ENCODE assay signal across 8 mouse cellular contexts in genomic region chr6:52259811-52260261, GRCm38 (mm10). TPM values are rescaled to one million over a fixed set of nuclear protein-coding genes. Genes with fewer than 3 reads are reported as not detected.
DNase-seq lines count a peak whose midpoint lies in the region; ATAC-seq lines count a peak whose summit lies in the region.

No protein-coding gene starts in this region.

- H3K36me3 ChIP-seq in heart, embryonic 10.5 days: no peaks in the 10 kb centered on the region
- H3K36me3 ChIP-seq in liver, embryonic 15.5 days (replicated peaks): no peaks in the 10 kb centered on the region

- intact Hi-C loops in heart, postnatal 25 days (cut with DNase I): loop anchor here (5.0 to 10.0 kb wide), 4 partner anchors 55 to 882 kb away; partner anchors contain the start of gene Evx1

- H3K9me3 ChIP-seq in heart, embryonic 10.5 days: no peaks in the 10 kb centered on the region
- H3K9me3 ChIP-seq in liver, embryonic 15.5 days (replicated peaks): no peaks in the 10 kb centered on the region

- H3K4me3 ChIP-seq in heart, embryonic 10.5 days: peak overlapping the region; percentile 58
- H3K4me3 ChIP-seq in liver, embryonic 15.5 days (replicated peaks): 0 out of 2 replicates have a peak overlapping the region, but pooled peaks have one; percentile 14

- DNase-seq in heart, embryonic 10.5 days (ENCODE audit: low spot score): peak; percentile 77
- no peak for DNase-seq in heart, postnatal 25 days (ENCODE audit: low spot score)
- DNase-seq in thymus, postnatal 14 days: no peak
- DNase-seq in frontal cortex, adult 2 months (ENCODE audit: extremely low spot score in 1 of 2, low spot score in 1 of 2): no peak

- peaks cover 98% of the 10 kb centered on the region for H3K27me3 ChIP-seq in heart, embryonic 10.5 days (ENCODE audit: insufficient read depth, poor library complexity, severe bottlenecking)
- H3K27me3 ChIP-seq in liver, embryonic 15.5 days: peaks cover 98% of the 10 kb centered on the region

- H3K4me2 ChIP-seq in liver, embryonic 15.5 days: peak overlapping the region; percentile 62

- WGBS in heart, embryonic 10.5 days: under 1% methylated on average over 37 of the region's 39 CpGs
- 2% methylated on average over 36 of the region's 39 CpGs for WGBS in liver, embryonic 15.5 days (ENCODE audit: insufficient replicate concordance)

- peaks cover 14% of the 10 kb centered on the region for H3K4me1 ChIP-seq in heart, embryonic 10.5 days
- peaks cover 5% of the 10 kb centered on the region; the same call in 1 of the 2 replicates for H3K4me1 ChIP-seq in liver, embryonic 15.5 days (replicated peaks)

- ATAC-seq in CD4-positive, CD25-positive, alpha-beta regulatory T cell, adult 4 months: peak; percentile 13
- 0 out of 2 replicates have a peak, but pooled peaks have one; percentile 16 for ATAC-seq in granulocyte monocyte progenitor cell, adult 5-6 weeks (replicated peaks; ENCODE audit: poor library complexity, severe bottlenecking)
- no peak for ATAC-seq in liver, embryonic 15.5 days (ENCODE audit: insufficient read depth)
- no peak for ATAC-seq in activated CD4-positive, CD25-positive, alpha-beta regulatory T cell, adult 4 months

- no peak overlapping the region for H3K9ac ChIP-seq in liver, embryonic 15.5 days

- no peak overlapping the region for H3K27ac ChIP-seq in heart, embryonic 10.5 days
- no peak overlapping the region for H3K27ac ChIP-seq in liver, embryonic 15.5 days (replicated peaks)

RNA-seq across cellular contexts. Expression of gene Hoxa13, which starts 0.8 kb away (rescaled TPM):
- polyA plus RNA-seq in heart, embryonic 10.5 days (2016; fragmentation: Nextera tagmentation; extraction: Ambion mirVana): not detected in 2 replicates
- not detected for total RNA-seq in heart, postnatal 25 days (2021)
- not detected for polyA plus RNA-seq in CD4-positive, CD25-positive, alpha-beta regulatory T cell, adult 4 months (2017; shearing (Covaris generic))
- not detected in 2 replicates for total RNA-seq in granulocyte monocyte progenitor cell, adult 5-6 weeks (2014; fragmentation: Nextera tagmentation)
- total RNA-seq in granulocyte monocyte progenitor cell, adult 5-6 weeks (2017): not detected in 2 replicates
- polyA plus RNA-seq in liver, embryonic 15.5 days (2015; fragmentation: Nextera tagmentation; extraction: Ambion mirVana): not detected in 2 replicates
- polyA plus RNA-seq in activated CD4-positive, CD25-positive, alpha-beta regulatory T cell, adult 4 months (2017; shearing (Covaris generic)): not detected
- polyA plus RNA-seq in frontal cortex, adult 2 months (2012; rRNA removed): not detected in 2 replicates

RNA-seq across cellular contexts. Expression of gene Hoxa11, which starts 14.2 kb away (rescaled TPM):
- 0.06 and 1.7 TPM in 2 replicates for polyA plus RNA-seq in heart, embryonic 10.5 days (2016; fragmentation: Nextera tagmentation; extraction: Ambion mirVana)
- not detected for total RNA-seq in heart, postnatal 25 days (2021)
- not detected for polyA plus RNA-seq in CD4-positive, CD25-positive, alpha-beta regulatory T cell, adult 4 months (2017; shearing (Covaris generic))
- not detected in 2 replicates for total RNA-seq in granulocyte monocyte progenitor cell, adult 5-6 weeks (2014; fragmentation: Nextera tagmentation)
- not detected in 2 replicates for total RNA-seq in granulocyte monocyte progenitor cell, adult 5-6 weeks (2017)
- not detected in 2 replicates for polyA plus RNA-seq in liver, embryonic 15.5 days (2015; fragmentation: Nextera tagmentation; extraction: Ambion mirVana)
- polyA plus RNA-seq in activated CD4-positive, CD25-positive, alpha-beta regulatory T cell, adult 4 months (2017; shearing (Covaris generic)): not detected
- polyA plus RNA-seq in frontal cortex, adult 2 months (2012; rRNA removed): 0.04 and 0.21 TPM in 2 replicates

RNA-seq across cellular contexts. Expression of gene Hoxa10, which starts 19.2 kb away (rescaled TPM):
- 0.30 and 3.6 TPM in 2 replicates for polyA plus RNA-seq in heart, embryonic 10.5 days (2016; fragmentation: Nextera tagmentation; extraction: Ambion mirVana)
- not detected for total RNA-seq in heart, postnatal 25 days (2021)
- not detected for polyA plus RNA-seq in CD4-positive, CD25-positive, alpha-beta regulatory T cell, adult 4 months (2017; shearing (Covaris generic))
- total RNA-seq in granulocyte monocyte progenitor cell, adult 5-6 weeks (2014; fragmentation: Nextera tagmentation): 0.47 TPM in 1 of 2 replicates, not detected in the other
- total RNA-seq in granulocyte monocyte progenitor cell, adult 5-6 weeks (2017): 0.57 TPM in 1 of 2 replicates, not detected in the other
- polyA plus RNA-seq in liver, embryonic 15.5 days (2015; fragmentation: Nextera tagmentation; extraction: Ambion mirVana): 0.07 and 0.08 TPM in 2 replicates
- polyA plus RNA-seq in activated CD4-positive, CD25-positive, alpha-beta regulatory T cell, adult 4 months (2017; shearing (Covaris generic)): not detected
- 0.27 TPM in 1 of 2 replicates, not detected in the other for polyA plus RNA-seq in frontal cortex, adult 2 months (2012; rRNA removed)

RNA-seq across cellular contexts. Expression of gene Hoxa9, which starts 28.9 kb away (rescaled TPM):
- 0.37 and 5.6 TPM in 2 replicates for polyA plus RNA-seq in heart, embryonic 10.5 days (2016; fragmentation: Nextera tagmentation; extraction: Ambion mirVana)
- not detected for total RNA-seq in heart, postnatal 25 days (2021)
- polyA plus RNA-seq in CD4-positive, CD25-positive, alpha-beta regulatory T cell, adult 4 months (2017; shearing (Covaris generic)): under 1 TPM in 1 of 2 experiments, not detected in 1; 0.17 TPM
- total RNA-seq in granulocyte monocyte progenitor cell, adult 5-6 weeks (2014; fragmentation: Nextera tagmentation): 8.9 and 14.7 TPM in 2 replicates
- total RNA-seq in granulocyte monocyte progenitor cell, adult 5-6 weeks (2017): 16.8 and 24.4 TPM in 2 replicates
- polyA plus RNA-seq in liver, embryonic 15.5 days (2015; fragmentation: Nextera tagmentation; extraction: Ambion mirVana): 0.23 and 0.43 TPM in 2 replicates
- under 1 TPM in 1 of 2 experiments, not detected in 1; 0.11 TPM for polyA plus RNA-seq in activated CD4-positive, CD25-positive, alpha-beta regulatory T cell, adult 4 months (2017; shearing (Covaris generic))
- not detected in 2 replicates for polyA plus RNA-seq in frontal cortex, adult 2 months (2012; rRNA removed)

RNA-seq across cellular contexts. Expression of gene Hoxa7, which starts 38.2 kb away (rescaled TPM):
- 0.11 and 2.5 TPM in 2 replicates for polyA plus RNA-seq in heart, embryonic 10.5 days (2016; fragmentation: Nextera tagmentation; extraction: Ambion mirVana)
- under 1 TPM; 0.31 to 0.44 TPM for total RNA-seq in heart, postnatal 25 days (2021)
- polyA plus RNA-seq in CD4-positive, CD25-positive, alpha-beta regulatory T cell, adult 4 months (2017; shearing (Covaris generic)): not detected
- 18.3 and 20.5 TPM in 2 replicates for total RNA-seq in granulocyte monocyte progenitor cell, adult 5-6 weeks (2014; fragmentation: Nextera tagmentation)
- 6.4 and 10.8 TPM in 2 replicates for total RNA-seq in granulocyte monocyte progenitor cell, adult 5-6 weeks (2017)
- polyA plus RNA-seq in liver, embryonic 15.5 days (2015; fragmentation: Nextera tagmentation; extraction: Ambion mirVana): 0.23 and 0.37 TPM in 2 replicates
- polyA plus RNA-seq in activated CD4-positive, CD25-positive, alpha-beta regulatory T cell, adult 4 months (2017; shearing (Covaris generic)): not detected
- 0.17 TPM in 1 of 2 replicates, not detected in the other for polyA plus RNA-seq in frontal cortex, adult 2 months (2012; rRNA removed)

Comparison
In these comparisons a context has a peak if more than half of its experiments do, and no peak if none do; other contexts are left out.
1. ATAC-seq: peak in CD4-positive, CD25-positive, alpha-beta regulatory T cell, adult 4 months (single experiment) and granulocyte monocyte progenitor cell, adult 5-6 weeks (single experiment); none in liver, embryonic 15.5 days (single experiment) and activated CD4-positive, CD25-positive, alpha-beta regulatory T cell, adult 4 months (single experiment).